Mouse (Mus musculus): ENCODE data around the gene Cdh18.
"Not testable (repeated sequence)": the region's sequence is repeated elsewhere in the genome, so short reads cannot be mapped to it uniquely, and the experiment has no call there.

Gene Cdh18

DNA sequence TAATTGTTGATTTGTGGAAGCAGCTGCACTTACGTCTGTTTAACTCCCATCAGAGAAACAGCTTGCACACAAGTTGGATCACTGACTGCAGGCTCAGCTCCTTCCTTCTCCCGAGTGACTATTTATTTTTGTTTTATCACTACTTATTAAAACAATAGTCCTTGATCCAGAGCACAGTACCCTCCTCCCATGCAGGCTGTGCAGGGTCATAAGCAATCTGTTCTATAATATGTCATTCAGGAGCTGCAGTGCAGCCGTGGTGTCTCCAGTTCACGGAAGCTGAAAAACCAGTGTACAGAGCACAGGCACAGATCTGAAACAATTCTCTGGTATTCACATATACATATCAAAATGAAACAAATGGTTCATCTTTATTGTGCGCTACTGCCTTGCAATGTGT lies 625.8 kb downstream of the Cdh18 start:
- in situ Hi-C loops (cut with MboI, MseI), result no loop called here

DNA sequence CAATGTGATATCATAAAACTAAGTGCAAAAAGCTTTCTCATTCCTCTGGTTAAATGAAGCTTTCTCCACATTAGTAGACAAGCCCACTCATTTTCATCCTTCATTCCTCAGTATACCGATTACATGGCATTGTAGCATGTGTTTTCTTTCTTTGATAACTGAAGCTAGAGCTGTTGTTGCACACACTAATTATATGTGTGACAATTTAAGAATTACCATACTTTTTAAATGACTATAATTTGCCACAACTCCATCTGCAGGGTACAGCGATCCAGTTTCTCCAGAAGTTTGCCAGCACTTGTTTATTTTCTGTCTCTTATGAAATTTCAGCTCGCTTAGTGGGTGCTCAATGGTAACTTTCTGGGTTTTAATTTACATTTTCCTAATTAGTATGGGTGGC lies 663.2 kb downstream of the Cdh18 start:
- in situ Hi-C loops (cut with MboI, MseI), result no loop called here

DNA sequence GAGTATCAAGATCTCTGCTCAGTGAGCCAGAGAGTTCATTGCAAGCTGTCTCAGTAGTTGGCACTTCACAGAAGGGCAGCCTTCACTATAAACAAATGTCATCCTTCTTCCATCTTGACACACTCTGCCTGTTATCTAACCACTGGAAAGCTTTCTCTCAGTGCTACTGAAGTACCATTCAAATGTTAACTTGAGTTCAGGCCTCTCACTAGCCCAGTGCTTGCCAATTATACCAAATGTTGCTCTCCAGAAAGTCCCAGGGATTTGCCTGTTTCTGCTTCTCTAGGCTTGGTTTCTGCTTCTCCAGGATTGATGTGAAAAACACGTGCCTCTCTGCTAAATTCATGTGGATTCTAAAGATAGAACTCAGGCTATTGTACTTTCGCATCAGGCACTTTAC lies 681.8 kb downstream of the Cdh18 start:
- in situ Hi-C loops (cut with MboI, MseI), result no loop called here

DNA sequence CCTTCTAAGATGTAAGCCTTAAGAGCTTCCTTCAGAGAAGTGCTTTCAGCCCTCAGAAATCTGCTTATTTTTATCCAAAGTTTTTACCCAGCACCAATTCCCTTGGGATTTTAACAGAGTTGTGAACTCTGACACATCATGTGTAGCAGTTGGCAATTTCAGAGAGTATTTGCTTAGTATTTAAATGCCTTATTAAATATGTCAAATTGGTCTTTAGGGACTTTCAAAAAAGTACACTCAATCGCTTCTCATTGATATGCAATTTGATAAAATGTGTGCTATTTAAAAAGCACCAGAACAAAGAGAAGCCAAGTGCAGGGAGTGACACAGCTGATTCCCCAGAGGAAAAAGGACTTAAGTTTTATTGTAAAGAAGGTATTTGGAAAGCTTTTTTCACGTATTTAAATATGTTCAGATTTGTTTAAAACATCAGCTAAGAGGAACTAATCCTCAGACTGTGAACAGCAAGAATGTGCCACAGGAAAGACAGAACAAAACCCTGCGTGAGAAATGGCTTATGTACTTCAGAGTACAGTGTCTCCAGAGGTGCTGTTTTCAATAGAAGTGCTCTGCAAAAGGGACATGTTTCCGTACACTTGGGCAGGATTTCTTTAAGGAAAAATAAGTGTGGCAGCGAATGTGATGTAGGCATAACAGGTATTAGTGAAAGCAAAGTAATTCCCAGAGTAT lies 709.1 kb downstream of the Cdh18 start:
- in situ Hi-C loops (cut with MboI, MseI), result no loop called here

DNA sequence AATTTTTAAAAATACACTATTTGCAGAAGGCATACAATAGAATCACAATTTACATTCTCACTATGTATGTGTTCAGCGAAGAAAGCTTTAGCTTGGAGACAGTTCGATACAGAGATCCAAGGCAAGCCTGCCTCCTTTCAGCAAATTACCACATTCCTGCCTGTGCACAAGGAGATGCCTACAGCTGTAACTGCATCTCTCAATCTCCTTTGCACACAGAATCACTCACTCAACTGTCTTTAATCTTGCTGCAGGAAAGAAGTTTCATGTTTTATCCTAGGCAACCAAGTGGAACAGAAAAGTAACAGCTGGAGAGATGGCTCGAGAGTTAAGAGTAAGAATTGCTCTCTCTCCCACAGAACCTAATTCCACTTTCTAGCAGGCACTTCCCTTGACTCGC lies 729.6 kb downstream of the Cdh18 start:
- in situ Hi-C loops (cut with MboI, MseI), result no loop called here

DNA sequence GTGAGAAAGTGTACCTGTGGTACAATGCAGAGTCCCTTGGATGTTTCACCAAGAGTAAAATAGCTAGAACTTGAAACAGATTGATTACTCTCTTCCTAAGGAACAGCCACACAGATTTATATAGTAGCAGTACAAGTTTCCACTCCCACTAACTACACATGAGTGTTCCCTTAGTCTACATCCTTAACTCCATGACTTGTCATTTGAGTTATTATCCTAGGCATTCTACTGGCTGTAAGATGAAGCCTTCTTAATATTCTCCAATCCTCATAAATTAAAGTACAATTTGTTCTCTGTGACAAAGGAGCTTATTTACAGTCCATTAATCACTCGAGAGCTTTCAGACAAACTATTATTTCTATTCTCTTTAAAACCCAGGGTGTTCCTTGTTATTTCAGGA lies 756.2 kb downstream of the Cdh18 start:
- in situ Hi-C loops (cut with MboI, MseI), result no loop called here

DNA sequence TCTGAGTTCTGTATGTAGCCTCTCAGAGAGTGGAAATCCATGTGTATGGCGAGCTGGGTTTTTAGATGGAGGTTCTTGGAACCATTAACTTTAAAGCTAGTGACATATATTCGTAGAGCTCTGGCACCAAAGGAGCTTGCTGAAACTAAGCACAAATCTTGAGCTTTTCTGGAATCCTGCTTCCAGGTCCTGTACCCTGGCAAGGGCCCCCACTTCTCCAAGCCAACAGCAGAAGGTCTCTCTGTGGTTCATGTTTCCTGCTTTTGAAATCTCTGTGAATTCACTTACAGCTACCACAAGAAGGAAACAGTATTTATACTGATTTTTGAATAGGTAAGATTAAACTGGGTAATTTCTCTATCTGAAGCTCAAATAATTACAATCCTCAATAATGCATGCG lies 767.9 kb downstream of the Cdh18 start:
- in situ Hi-C loops (cut with MboI, MseI), result no loop called here

DNA sequence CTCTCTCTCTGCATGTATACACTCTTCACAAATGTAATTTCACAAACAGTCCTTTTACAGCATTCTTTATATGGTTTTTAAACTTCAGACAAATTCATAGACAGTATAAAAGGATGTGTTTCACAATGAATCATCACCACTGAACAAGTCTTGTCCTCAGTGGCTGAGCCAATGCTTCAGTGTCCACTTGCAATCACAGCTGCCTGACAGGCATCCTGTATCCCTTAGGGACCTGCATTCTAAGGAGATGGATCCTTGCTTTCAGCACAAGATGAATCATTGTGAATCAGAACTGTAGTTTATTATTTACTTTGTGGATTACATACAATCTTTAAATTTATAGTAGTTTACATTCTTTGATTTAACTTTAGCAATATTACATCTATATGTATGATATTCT lies 768.6 kb downstream of the Cdh18 start:
- in situ Hi-C loops (cut with MboI, MseI), result no loop called here

DNA sequence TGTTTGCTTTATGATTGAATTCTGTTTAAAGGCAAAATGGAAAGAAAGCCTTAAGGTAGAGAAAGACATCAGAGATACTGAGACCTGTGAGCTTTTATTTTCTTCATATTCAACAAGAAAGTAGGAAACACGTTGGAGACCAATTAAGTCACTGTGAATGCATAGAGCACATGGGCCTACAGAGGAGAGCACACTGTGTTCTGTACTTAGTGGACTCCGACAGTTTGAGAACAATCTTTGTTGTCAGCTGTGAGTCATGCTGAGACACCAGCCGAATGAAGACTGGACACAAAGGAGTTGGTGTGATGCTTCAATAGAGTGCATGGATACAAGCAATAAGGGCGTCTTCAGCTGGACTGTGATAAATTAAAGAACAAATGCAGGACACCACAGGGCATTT lies 791.5 kb downstream of the Cdh18 start:
- in situ Hi-C loops (cut with MboI, MseI), result not testable (repeated sequence)

DNA sequence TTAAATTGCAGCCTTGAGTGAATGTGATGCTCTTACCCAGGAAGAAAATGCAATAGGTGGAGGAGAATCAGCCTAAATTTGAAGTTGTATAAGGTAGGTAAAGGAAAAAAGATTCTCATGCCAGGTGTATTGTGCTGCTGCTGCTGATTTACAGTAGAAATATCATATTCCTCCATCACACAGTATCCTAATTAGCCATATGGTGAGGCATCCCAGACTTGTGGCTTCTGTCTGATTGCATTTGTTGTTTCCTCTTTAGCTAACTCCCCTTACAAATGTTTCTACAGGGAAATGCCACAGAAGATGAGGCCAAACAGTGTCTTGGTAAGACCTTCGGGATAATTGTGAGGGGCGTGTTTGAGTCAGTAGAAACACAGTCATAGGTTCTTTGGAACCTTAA lies 802.3 kb downstream of the Cdh18 start:
- in situ Hi-C loops (cut with MboI, MseI), result no loop called here

DNA sequence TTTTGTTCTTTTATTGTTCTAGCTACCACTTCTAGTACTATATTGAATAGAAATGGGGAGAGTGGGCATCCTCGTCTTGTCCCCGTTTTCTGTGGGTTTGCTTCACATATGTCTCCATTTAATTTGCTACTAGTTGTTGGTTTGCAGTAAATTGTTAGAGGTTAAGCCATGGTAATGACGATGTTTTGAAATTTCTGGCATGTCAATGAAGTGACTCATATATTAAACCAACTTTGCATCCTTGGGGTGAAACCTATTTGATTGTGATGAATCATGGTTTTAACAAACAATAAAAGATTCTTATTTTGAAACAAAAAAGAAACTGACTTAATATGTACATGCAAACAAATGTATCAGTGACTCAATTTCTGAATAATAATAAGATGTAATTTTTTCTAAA lies 817.5 kb downstream of the Cdh18 start:
- in situ Hi-C loops (cut with MboI, MseI), result no loop called here

DNA sequence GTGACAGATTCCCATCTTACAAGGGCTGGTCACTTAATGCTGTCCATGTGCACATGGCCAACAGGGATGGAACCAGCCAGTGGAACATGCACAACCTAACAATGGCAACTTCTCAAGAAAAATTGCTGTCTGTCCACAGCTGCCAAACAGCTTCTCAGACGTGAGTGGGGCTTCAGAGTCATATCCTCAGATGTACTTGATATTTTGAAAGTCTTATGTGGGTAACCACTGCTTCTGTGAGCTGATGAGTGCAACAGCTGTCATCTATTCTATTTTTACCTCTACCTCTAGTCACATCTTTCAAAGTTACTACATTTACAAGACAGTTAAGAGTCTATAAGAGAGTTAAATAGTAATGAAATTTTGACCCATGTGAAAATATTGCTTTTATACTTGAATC lies 818.9 kb downstream of the Cdh18 start:
- in situ Hi-C loops (cut with MboI, MseI), result no loop called here

DNA sequence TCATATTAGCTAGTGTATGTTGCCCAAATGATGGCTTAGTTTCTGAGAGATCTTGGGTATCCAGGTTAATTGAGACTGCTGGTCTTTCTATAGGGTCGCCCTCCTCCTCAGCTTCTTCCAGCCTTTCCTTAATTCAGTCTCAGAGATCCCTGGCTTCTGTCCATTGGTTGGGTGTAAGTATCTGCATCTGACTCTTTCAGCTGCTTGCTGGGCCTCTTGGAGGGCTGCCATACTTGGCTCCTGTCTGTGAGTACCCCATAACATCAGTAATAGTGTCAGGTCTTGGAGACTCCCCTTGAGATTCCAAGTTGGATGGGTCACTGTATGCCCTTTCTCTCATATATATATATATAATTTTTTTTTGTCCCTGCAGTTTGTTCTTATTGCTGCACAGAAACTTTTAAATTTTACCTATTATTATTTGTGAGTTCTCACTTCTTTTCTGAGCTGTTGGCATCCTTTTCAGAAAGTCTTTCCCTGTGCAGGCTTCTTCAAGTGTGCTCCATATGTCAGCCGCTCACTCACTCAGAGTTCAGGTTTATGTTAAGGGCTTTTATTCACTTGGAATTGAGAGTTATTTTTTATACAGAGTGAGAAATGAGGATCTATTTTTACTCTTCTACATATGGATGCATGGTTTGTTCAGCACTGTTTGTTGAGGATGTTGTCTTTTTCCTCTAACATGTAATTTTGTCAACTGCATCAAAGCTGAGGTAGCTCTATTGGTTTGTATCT lies 829.4 kb downstream of the Cdh18 start:
- in situ Hi-C loops (cut with MboI, MseI), result no loop called here

DNA sequence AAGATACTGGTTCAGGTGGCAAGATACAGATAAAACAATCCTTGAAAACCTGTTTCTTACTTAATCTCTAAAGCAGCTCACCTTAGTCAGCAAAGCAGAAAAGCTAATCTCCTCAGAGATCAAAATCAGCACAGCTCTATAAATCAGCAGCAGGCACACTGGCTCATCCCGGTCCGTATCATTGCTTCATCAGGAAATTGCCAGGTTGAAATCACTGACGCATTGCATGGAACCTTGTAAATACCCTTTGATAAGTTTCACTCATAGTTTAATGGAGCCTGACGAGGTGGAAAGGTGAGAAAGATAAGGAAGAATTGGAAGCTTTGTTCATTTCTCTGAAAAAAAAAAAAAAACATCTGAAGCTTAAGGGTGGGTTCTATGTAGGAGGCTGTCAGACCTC lies 837.0 kb downstream of the Cdh18 start:
- in situ Hi-C loops (cut with MboI, MseI), result no loop called here

DNA sequence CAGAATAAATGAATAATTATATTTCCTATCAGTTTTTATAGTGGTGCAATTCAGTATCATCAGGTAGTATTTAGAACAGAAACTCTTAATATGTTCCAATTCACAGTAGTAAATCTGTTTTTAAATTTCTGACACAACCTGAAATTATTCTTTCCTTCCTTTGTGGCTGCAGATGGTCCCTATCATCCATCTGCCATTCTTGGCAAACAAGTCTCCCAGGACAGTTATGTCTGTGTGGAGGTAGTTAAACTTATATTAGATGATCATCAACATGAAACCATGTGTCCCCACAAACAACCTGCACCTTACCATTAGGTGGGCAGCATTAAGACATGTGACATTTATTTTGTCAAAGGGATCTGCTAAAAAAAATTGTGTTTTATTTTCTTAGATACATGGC lies 847.8 kb downstream of the Cdh18 start:
- in situ Hi-C loops (cut with MboI, MseI), result no loop called here

DNA sequence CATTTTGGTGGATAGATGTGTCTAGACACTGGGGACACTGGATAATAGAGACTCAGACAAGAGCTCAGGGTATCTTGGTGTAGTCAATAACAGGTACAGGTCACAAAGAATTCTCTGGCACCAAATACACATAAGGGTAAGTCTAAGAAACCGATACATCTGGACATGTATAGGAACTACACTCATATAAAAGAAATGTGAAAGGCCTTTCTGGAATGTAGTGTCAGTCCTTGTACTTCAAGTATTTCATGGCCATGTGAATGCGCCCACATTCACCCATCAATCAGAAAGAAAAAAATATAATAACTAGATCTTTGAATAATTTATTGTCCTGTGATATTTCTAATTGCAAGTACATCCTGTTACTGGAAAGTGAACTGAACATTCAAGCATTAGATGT lies 855.0 kb downstream of the Cdh18 start:
- in situ Hi-C loops (cut with MboI, MseI), result no loop called here

DNA sequence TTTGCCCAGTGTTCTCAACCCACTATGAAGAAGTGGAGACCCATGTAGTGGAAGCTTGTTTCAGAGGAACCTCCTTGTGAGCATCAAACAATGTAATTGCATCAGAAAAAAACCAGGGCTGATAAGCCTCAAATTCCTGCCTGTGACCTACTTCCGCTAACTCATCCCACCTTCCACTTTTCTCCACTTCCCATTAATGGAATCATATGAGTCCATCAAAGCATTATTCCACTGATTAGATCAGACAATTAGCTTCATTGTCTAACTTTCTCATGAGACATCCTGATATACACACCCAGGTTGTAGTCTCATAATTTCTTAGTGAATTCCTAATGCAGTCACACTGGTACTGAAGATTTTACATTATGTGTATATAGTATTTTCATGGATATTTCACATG lies 859.4 kb downstream of the Cdh18 start:
- in situ Hi-C loops (cut with MboI, MseI), result no loop called here

DNA sequence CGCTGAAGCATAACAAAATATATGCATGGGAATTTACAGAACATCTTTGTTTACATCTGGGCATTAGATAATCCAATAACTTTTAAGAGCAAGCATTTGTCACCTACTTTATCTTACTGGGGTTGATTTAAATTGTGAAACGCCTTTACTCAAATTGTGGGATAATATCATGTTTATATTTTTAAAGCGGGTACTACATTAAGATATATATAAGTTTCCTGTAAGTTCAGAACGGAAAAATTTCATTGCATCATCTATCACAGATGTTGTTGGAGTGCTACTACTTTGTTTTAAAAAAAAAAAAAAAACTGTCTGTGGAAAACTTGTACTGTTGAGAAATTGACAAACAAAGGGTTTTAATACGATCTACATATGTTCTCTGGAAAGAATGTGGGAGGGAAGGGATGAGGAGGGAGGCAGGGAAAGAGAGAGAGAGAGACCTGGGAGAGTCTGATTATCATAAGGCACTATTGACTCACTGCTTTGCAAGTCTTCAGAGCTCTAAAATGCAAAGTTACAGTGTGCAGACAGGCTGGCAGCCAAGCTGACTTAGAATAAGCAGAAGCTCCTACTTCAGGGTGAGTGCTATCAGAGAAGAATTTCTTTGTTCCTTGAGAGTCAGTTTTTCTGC lies 867.7 kb downstream of the Cdh18 start:
- in situ Hi-C loops (cut with MboI, MseI), result no loop called here

DNA sequence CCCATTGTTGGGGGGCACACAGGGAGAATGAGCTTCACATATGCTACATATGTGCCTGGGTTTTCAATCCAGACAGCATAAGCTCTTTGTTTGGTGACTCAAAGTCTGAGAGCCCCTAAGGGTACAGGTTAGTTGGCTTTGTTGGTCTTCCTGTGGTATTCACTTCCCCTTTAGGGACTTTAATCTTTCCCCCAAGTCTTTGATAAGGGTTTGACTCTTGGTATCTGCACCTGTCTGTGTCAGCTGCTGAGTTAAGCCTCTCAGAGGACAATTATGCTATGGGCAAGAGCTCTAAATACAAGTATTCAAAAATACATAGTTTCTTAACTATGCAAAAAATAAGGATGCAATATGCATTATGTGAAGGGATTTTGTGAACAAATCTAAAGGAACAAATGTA lies 869.3 kb downstream of the Cdh18 start:
- in situ Hi-C loops (cut with MboI, MseI), result no loop called here

DNA sequence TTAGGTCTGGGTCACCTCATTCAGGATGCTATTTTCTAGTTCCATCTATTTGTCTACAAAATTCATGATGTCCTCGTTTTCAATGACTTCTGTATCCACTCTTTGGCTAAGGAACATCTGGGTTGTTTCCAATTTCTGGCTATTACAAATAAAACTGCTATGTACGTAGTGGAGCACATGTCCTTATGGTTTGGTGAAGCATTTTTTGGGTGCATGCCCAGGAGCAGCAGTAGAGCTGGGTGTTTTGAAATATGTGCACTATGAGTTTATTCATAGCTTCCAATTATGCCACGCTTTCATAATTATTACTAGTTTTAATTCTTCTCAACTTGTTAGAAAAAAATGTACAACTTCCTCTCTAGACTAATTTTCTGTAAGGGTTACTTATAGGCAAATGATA lies 871.2 kb downstream of the Cdh18 start:
- in situ Hi-C loops (cut with MboI, MseI), result no loop called here

DNA sequence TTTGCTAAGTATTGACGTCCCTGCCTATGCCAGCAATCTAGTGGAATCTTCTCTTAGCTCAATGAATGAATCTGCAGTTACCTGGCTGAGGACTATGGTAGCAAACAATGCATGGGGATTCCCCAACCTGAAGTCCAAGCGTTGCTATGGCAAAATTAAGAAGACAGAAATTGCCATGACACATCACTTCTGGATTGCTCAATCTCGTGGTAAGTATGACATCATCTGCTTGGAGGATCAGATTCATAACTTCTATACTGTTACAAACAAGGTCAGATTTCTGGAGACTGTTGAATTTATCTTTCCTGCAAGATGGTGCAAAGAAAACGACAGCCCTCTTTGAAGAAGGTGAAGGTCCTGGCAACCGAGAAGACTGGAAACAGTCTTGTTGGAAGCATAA lies 881.2 kb downstream of the Cdh18 start:
- in situ Hi-C loops (cut with MboI, MseI), result no loop called here

DNA sequence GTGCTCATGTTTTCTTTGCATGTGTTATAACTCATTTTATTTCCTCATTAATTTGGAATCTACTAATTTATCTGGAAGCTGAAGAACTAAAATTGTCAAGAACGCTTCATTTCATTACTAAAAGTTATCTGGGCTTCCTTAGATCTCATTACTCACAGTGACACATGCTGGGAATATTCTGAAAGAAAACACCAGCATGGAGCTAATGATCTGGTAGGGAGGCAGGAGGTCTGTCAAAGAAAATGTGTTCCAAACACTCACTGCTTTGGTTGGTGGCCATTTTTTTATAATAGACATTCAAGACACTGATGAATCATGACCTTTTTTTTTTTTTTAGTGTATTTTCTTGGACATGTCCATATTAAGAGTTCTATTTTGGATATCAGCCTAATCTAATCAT lies 899.7 kb downstream of the Cdh18 start:
- in situ Hi-C loops (cut with MboI, MseI), result no loop called here

DNA sequence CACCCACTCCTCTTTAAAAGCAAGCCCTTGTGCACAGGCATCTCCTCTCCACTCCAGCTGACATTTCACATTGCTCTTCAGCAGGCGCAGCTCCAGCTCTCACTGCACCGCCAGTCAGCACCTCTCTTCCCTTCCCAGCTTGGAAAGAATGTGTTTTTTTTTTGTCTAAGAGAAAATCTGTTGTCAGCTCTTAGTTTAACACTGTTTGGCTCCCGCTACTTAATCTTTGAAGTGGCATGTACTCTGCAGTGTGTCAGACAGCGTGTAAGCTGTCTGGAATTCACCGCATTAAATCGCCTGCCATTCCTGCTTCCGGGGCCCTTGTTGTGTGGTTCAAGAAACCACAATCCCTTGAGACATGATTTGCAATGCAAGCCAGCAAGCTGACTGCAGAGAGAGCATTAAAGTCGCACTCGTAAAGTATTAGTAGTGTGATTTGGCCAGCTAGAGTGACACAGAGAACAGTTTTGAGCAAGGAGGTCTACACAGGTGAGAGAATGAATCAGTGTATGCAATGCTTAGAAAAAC lies 903.3 kb downstream of the Cdh18 start:
- in situ Hi-C loops (cut with MboI, MseI), result no loop called here

Data from regulatory T cell (primary cell).